Comparison of ENCODE assay signal across 16 mouse cellular contexts in the genomic region with DNA sequence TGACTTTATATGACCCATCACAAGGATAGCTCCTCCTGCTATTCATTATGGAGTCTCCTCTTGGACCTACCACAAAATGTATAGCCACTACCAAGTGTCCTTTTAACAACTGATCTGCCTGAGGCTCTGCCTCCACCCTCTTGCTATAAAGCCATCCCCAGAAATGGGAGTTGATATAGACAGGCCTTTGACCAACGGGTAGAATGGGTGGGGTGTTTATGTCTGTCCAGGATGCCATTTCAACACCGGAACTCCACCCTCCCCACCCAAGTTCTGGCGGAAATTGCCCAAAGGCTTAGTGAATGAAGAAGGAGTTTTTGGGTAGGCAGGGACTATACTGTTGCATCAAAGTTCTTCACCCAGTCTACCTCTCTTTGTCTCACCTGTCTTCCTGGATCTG. TPM values are rescaled to one million over a fixed set of nuclear protein-coding genes. Genes with fewer than 3 reads are reported as not detected.
DNase-seq lines count a peak whose midpoint lies in the region; ATAC-seq lines count a peak whose summit lies in the region.
"Had no signal": no experiment of that assay in that cellular context is flagged by ENCODE, and none has a peak within 500 bp of the region (broad histone marks: within the 10 kb centered on the region; RNA-seq: fewer than 3 reads in every experiment).

No protein-coding gene starts in this region.

- H3K27ac ChIP-seq in liver, embryonic 13.5 days, result peak overlapping the region; percentile 99
- H3K27ac ChIP-seq: limb, embryonic 15.5 days; midbrain, embryonic 15.5 days; neural tube, embryonic 13.5 days had no signal

- H3K27me3 ChIP-seq in liver, embryonic 13.5 days, result no peaks in the 10 kb centered on the region
- H3K27me3 ChIP-seq: limb, embryonic 15.5 days; Patski had no signal

- no peaks in the 10 kb centered on the region for H3K9me3 ChIP-seq in liver, embryonic 13.5 days (replicated peaks)
- H3K9me3 ChIP-seq: limb, embryonic 15.5 days; midbrain, embryonic 15.5 days; neural tube, embryonic 13.5 days had no signal

- H3K4me2 ChIP-seq in liver, embryonic 13.5 days, result peak overlapping the region; percentile 83
- H3K4me2 ChIP-seq: limb, embryonic 15.5 days; midbrain, embryonic 15.5 days; neural tube, embryonic 13.5 days had no signal

- peak overlapping the region; percentile 75 for H3K4me3 ChIP-seq in liver, embryonic 13.5 days (replicated peaks)
- H3K4me3 ChIP-seq: limb, embryonic 15.5 days; midbrain, embryonic 15.5 days; neural tube, embryonic 13.5 days had no signal

- H3K9ac ChIP-seq in liver, embryonic 13.5 days, result peak overlapping the region; percentile 97
- H3K9ac ChIP-seq: limb, embryonic 15.5 days; midbrain, embryonic 15.5 days; neural tube, embryonic 13.5 days had no signal

- peak; percentile 56 for ATAC-seq in liver, embryonic 13.5 days (ENCODE audit: low read depth)
- ATAC-seq: midbrain, embryonic 15.5 days; Patski had no signal

- peaks cover 50% of the 10 kb centered on the region for H3K36me3 ChIP-seq in liver, embryonic 13.5 days

- DNase-seq in 416B (ENCODE audit: low read depth), result peak; percentile 95
- DNase-seq in ZHBTc4 (ENCODE audit: low read depth, low spot score), result peak; percentile 46
- peak; percentile 73 for DNase-seq in liver, embryonic 13.5 days
- peak; percentile 58 to 64 for DNase-seq in lung, postnatal 4 days
- no peak for DNase-seq in thymus, postnatal 0 days (ENCODE audit: low spot score)
- no peak for DNase-seq in right cerebral cortex, postnatal 25 days
- DNase-seq in adrenal gland, adult 18-20 months (ENCODE audit: low spot score in 2 of 2), result no peak
- DNase-seq: adrenal gland, adult 8-10 months; embryo, embryonic 11 days; kidney, adult 8-10 months; thymus, postnatal 36 days had no signal

- H3K4me1 ChIP-seq in liver, embryonic 13.5 days (replicated peaks), result peaks cover 85% of the 10 kb centered on the region

- 21% methylated on average over 3 of the region's 3 CpGs for WGBS in liver, embryonic 13.5 days (ENCODE audit: insufficient replicate concordance)

RNA-seq across cellular contexts. Expression of a gene that starts 5.5 kb away (rescaled TPM):
- 171 and 185 TPM in 2 replicates for polyA plus RNA-seq in liver, embryonic 13.5 days (2015; fragmentation: Nextera tagmentation; extraction: Ambion mirVana)
- 8.0 and 9.1 TPM in 2 replicates for polyA plus RNA-seq in thymus, postnatal 0 days (2015; fragmentation: Nextera tagmentation; extraction: Ambion mirVana)
- under 1 TPM in 1 of 2 experiments, not detected in 1; 0.67 TPM for total RNA-seq in adrenal gland, adult 18-20 months (2021)
- total RNA-seq: layer of hippocampus, adult 18-20 months had no signal
- polyA plus RNA-seq: Patski had no signal

RNA-seq across cellular contexts. Expression of a gene that starts 12.4 kb away (rescaled TPM):
- 436 and 495 TPM in 2 replicates for polyA plus RNA-seq in liver, embryonic 13.5 days (2015; fragmentation: Nextera tagmentation; extraction: Ambion mirVana)
- polyA plus RNA-seq in thymus, postnatal 0 days (2015; fragmentation: Nextera tagmentation; extraction: Ambion mirVana), result 683 and 713 TPM in 2 replicates
- 100 to 1,000 TPM; 160 to 179 TPM for total RNA-seq in adrenal gland, adult 18-20 months (2021)

RNA-seq across cellular contexts. Expression of a gene that starts 13.0 kb away (rescaled TPM):
- 61.1 and 76.6 TPM in 2 replicates for polyA plus RNA-seq in liver, embryonic 13.5 days (2015; fragmentation: Nextera tagmentation; extraction: Ambion mirVana)
- 55.7 and 60.1 TPM in 2 replicates for polyA plus RNA-seq in thymus, postnatal 0 days (2015; fragmentation: Nextera tagmentation; extraction: Ambion mirVana)
- total RNA-seq in adrenal gland, adult 18-20 months (2021), result 10 to 100 TPM; 65.0 to 76.3 TPM

RNA-seq across cellular contexts. Expression of a gene that starts 19.9 kb away (rescaled TPM):
- polyA plus RNA-seq in liver, embryonic 13.5 days (2015; fragmentation: Nextera tagmentation; extraction: Ambion mirVana), result 213 and 240 TPM in 2 replicates
- polyA plus RNA-seq in thymus, postnatal 0 days (2015; fragmentation: Nextera tagmentation; extraction: Ambion mirVana), result 188 and 210 TPM in 2 replicates
- total RNA-seq in adrenal gland, adult 18-20 months (2021), result 100 to 1,000 TPM; 138 to 150 TPM

RNA-seq across cellular contexts. Expression of a gene that starts 57.8 kb away (rescaled TPM):
- 0.28 and 0.29 TPM in 2 replicates for polyA plus RNA-seq in liver, embryonic 13.5 days (2015; fragmentation: Nextera tagmentation; extraction: Ambion mirVana)
- 0.06 TPM in 1 of 2 replicates, not detected in the other for polyA plus RNA-seq in thymus, postnatal 0 days (2015; fragmentation: Nextera tagmentation; extraction: Ambion mirVana)
- not detected for total RNA-seq in adrenal gland, adult 18-20 months (2021)
- total RNA-seq: adrenal gland, adult 8-10 months had no signal
- polyA plus RNA-seq: Patski had no signal

Comparison
In these comparisons a context has a peak if more than half of its experiments do, and no peak if none do; other contexts are left out.
1. DNase-seq: peak in 416B (single experiment), ZHBTc4 (single experiment), liver, embryonic 13.5 days (single experiment) and lung, postnatal 4 days (2 of 2); none in thymus, postnatal 0 days (single experiment), right cerebral cortex, postnatal 25 days (single experiment) and adrenal gland, adult 18-20 months (0 of 2).
2. RNA of a gene that starts 5.5 kb away (polyA plus RNA-seq): 171 to 185 TPM in liver, embryonic 13.5 days; 8.0 to 9.1 TPM in thymus, postnatal 0 days; every median in the first group is over 10 times any median in the second.